8 mouse cellular contexts compared by ENCODE assay signal in the genomic region with DNA sequence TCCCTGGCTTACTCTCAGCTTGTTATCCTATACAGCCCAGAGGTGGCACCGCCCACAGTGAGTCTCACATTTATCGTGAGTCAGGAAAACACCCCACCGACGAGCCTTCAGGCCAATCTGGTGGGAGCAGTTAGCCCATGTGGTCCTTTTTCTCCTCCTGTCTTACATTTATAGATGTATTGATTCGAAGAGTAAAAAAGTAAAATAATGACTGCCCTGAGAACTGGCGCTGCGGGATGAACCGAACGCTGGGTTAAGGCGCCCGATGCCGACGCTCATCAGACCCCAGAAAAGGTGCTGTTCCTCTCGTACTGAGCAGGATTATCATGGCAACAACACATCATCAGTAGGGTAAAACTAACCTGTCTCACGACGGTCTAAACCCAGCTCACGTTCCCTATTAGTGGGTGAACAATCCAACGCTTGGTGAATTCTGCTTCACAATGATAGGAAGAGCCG. TPM values are rescaled to one million over a fixed set of nuclear protein-coding genes. Genes with fewer than 3 reads are reported as not detected.
DNase-seq lines count a peak whose midpoint lies in the region; ATAC-seq lines count a peak whose summit lies in the region.

No protein-coding gene starts in this region.

- peak; percentile 53 for ATAC-seq in megakaryocyte progenitor cell, adult 5-6 weeks (replicated peaks; ENCODE audit: poor library complexity)

- DNase-seq in T-cell, adult 2 months (ENCODE audit: low spot score), result peak; percentile 99
- DNase-seq in cerebellum, postnatal 36 days, result peak; percentile 97 to 100
- DNase-seq in gastrocnemius, adult 8-10 months (ENCODE audit: low spot score in 2 of 2), result peak; percentile 100
- peak; percentile 100 for DNase-seq in induced T-regulatory cell, adult 2 months (ENCODE audit: low read depth)
- peak; percentile 95 to 100 for DNase-seq in left cerebral cortex, adult 8-10 months (ENCODE audit: low spot score in 2 of 2)
- peak; percentile 100 for DNase-seq in right cerebral cortex, postnatal 14 days
- peak; percentile 100 for DNase-seq in urinary bladder, postnatal 4 days (ENCODE audit: low spot score in 2 of 2)

RNA-seq across cellular contexts. Expression of a gene that starts 2.8 kb away (rescaled TPM):
- 100 to 1,000 TPM; 164 to 190 (median 172) TPM for total RNA-seq in gastrocnemius, adult 8-10 months (2022)
- total RNA-seq in left cerebral cortex, adult 8-10 months (2022), result 100 to 1,000 TPM; 128 to 143 (median 130) TPM
- total RNA-seq in megakaryocyte progenitor cell, adult 5-6 weeks (2015), result 48.2 and 52.7 TPM in 2 replicates
- total RNA-seq in megakaryocyte progenitor cell, adult 5-6 weeks (2017), result 37.0 and 38.5 TPM in 2 replicates

RNA-seq across cellular contexts. Expression of a gene that starts 42.4 kb away (rescaled TPM):
- 1 to 10 TPM; 3.2 to 4.3 (median 4.1) TPM for total RNA-seq in gastrocnemius, adult 8-10 months (2022)
- 1 to 10 TPM; 4.7 to 5.7 (median 5.2) TPM for total RNA-seq in left cerebral cortex, adult 8-10 months (2022)
- 21.8 and 27.1 TPM in 2 replicates for total RNA-seq in megakaryocyte progenitor cell, adult 5-6 weeks (2015)
- 38.2 and 40.0 TPM in 2 replicates for total RNA-seq in megakaryocyte progenitor cell, adult 5-6 weeks (2017)

RNA-seq across cellular contexts. Expression of a gene that starts 43.1 kb away (rescaled TPM):
- 1 to 10 TPM; 2.6 to 4.1 (median 3.3) TPM for total RNA-seq in gastrocnemius, adult 8-10 months (2022)
- 1 to 10 TPM; 2.9 to 4.9 (median 3.9) TPM for total RNA-seq in left cerebral cortex, adult 8-10 months (2022)
- total RNA-seq in megakaryocyte progenitor cell, adult 5-6 weeks (2015), result 15.7 and 18.2 TPM in 2 replicates
- 21.7 and 27.3 TPM in 2 replicates for total RNA-seq in megakaryocyte progenitor cell, adult 5-6 weeks (2017)

RNA-seq across cellular contexts. Expression of a gene that starts 59.6 kb away (rescaled TPM):
- total RNA-seq in gastrocnemius, adult 8-10 months (2022), result 1 to 10 TPM; 2.3 to 3.0 (median 2.5) TPM
- total RNA-seq in left cerebral cortex, adult 8-10 months (2022), result 1 to 10 TPM; 4.4 to 5.3 (median 5.1) TPM
- total RNA-seq in megakaryocyte progenitor cell, adult 5-6 weeks (2015), result 5.8 and 8.6 TPM in 2 replicates
- 8.5 and 8.6 TPM in 2 replicates for total RNA-seq in megakaryocyte progenitor cell, adult 5-6 weeks (2017)

Comparison
In these comparisons a context has a peak if more than half of its experiments do, and no peak if none do; other contexts are left out.
1. Peak in every context shown above with its lines: DNase-seq and ATAC-seq.